Mouse (Mus musculus): ENCODE measurements at regions not wholly inside any gene's neighbourhood (a gene's known extent, or its start where the extent isn't known, plus 50 kb on each side); places are given as distances from the start of the nearest gene placed in this dataset.

DNA sequence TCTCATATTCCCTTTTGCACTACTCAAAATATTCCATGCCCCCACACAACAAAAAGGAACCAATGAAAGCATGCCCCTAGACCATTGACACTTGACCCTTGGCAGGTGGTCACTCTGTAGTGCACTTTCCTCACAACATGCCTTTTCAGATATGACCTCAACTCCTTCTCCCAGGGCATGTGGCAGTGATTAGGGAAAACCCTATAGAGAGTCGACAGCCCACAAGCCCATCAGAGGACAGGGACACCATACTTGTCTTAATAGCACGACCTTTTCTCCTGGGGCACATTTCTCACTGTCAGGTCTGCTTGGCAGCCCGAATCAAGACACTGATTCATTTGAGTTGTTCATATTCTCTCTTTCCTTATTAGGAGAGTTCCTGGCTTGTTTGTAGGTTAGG is 57.3 kb upstream of the Zc3h12c start:
- H3K4me2 ChIP-seq (ENCODE audit: low read length), result no peak overlapping the region
- H3K27me3 ChIP-seq (replicated peaks; ENCODE audit: control insufficient read depth, insufficient read depth, low read length), result no peaks in the 10 kb centered on the region
- DNase-seq (ENCODE audit: low spot score) (no peak), ATAC-seq (no peak)
- peaks cover 11% of the 10 kb centered on the region for H3K4me1 ChIP-seq (ENCODE audit: control insufficient read depth, insufficient read depth, low read length)
- H3K9me3 ChIP-seq (replicated peaks; ENCODE audit: control insufficient read depth, low read length), result no peaks in the 10 kb centered on the region
- H3K9ac ChIP-seq (ENCODE audit: low read length), result no peak overlapping the region
- H3K27ac ChIP-seq (ENCODE audit: low read depth, low read length), result no peak overlapping the region
- H3K4me3 ChIP-seq (ENCODE audit: low read depth, low read length), result no peak overlapping the region
- H3K36me3 ChIP-seq (ENCODE audit: control insufficient read depth, insufficient read depth, low read length), result no peaks in the 10 kb centered on the region
- WGBS, result 88% methylated on average over 3 of the region's 3 CpGs

GRCm38 (mm10) chr9:52223509-52224113 is 55.2 kb upstream of the Zc3h12c start:
- no peaks in the 10 kb centered on the region for H3K27me3 ChIP-seq (replicated peaks; ENCODE audit: control insufficient read depth, insufficient read depth, low read length)
- no peaks in the 10 kb centered on the region for H3K9me3 ChIP-seq (replicated peaks; ENCODE audit: control insufficient read depth, low read length)
- ATAC-seq (peak; percentile 93), DNase-seq (ENCODE audit: low spot score) (peak; percentile 83)
- H3K27ac ChIP-seq (ENCODE audit: low read depth, low read length), result peak overlapping the region; percentile 70
- no peaks in the 10 kb centered on the region for H3K36me3 ChIP-seq (ENCODE audit: control insufficient read depth, insufficient read depth, low read length)
- 1% methylated on average over 7 of the region's 7 CpGs for WGBS
- peak overlapping the region; percentile 46 for H3K4me2 ChIP-seq (ENCODE audit: low read length)
- peak overlapping the region; percentile 44 for H3K9ac ChIP-seq (ENCODE audit: low read length)
- H3K4me3 ChIP-seq (ENCODE audit: low read depth, low read length), result 0 out of 2 replicates have a peak overlapping the region, but pooled peaks have one; percentile 3
- peaks cover 11% of the 10 kb centered on the region for H3K4me1 ChIP-seq (ENCODE audit: control insufficient read depth, insufficient read depth, low read length)

Measured in forebrain, embryonic 14.5 days (tissue).